Mouse (Mus musculus) right cerebral cortex, adult 18-20 months (tissue): ENCODE results near the gene Patj.

Experiments
- DNase-seq: peaks from one replicate; pipeline ENCODE4 v3.0.0; 2022; ENCODE audit warnings: mixed read lengths

Gene Patj

GRCm38 (mm10) chr4:98449564-98450263, 54.1 kb downstream of the Patj start:
- no peak for DNase-seq

GRCm38 (mm10) chr4:98450308-98450707, 54.7 kb downstream of the Patj start:
- DNase-seq = no peak

GRCm38 (mm10) chr4:98450829-98451228, 55.2 kb downstream of the Patj start:
- no peak for DNase-seq

DNA sequence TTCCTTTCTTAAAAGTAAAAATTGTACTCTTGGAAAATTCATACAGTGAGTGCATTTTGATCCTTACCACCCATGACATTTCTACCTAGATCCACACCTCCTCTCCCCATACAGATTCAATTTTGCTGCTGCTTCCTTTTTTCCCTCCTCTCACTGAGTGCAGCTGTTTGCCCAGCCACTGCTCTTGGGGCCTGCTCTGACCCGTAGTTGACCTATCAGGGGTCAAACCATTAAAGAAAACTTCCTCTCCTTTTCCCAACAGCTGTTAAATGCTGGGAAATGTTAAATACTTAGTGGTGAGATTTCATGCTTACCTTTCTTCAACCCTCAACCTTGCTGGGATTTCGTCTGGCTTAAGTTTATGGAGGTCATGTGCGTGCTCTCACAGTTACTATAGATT, 55.7 kb downstream of the Patj start:
- no peak for DNase-seq

GRCm38 (mm10) chr4:98452725-98453124, 57.1 kb downstream of the Patj start:
- DNase-seq = peak; percentile 16

DNA sequence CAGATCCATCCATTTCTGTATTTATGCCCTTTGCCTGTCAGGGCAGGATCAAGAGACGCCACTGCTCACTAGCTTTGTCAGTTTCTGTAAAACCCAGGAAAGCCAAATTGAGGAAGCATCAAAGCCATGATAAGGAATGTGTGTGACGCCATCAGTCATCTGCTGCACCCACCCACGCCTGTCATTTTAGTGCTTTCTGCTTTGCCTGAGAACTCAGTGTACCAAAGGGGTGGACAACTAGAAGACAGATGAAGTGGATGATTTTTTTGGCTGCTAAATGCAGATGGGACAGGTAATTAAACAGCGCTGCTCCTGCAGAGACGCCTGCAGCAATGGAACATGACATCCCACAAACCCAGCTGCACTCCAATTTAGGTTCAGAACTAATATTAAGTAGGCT, 57.6 kb downstream of the Patj start:
- DNase-seq = peak; percentile 70

DNA sequence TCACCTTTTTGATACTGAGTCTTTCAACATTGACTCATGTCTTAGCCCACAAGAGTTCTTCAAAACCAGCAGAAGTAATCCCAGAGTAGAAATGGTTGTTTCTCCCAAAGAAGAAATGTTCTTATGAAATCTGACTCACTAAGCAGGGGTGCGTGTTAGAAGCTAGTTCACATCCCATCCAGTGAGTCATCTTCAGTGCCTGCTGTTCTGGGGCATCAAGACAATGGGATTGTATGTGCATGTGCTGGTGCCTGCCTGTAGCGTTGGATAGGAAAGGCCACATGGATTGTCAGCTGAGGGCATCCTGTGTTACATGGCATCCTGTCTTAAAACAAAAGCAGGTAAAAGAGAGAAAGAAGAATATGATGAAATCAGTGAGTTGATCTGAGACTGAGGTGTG, 59.8 kb downstream of the Patj start:
- DNase-seq = peak; percentile 39

DNA sequence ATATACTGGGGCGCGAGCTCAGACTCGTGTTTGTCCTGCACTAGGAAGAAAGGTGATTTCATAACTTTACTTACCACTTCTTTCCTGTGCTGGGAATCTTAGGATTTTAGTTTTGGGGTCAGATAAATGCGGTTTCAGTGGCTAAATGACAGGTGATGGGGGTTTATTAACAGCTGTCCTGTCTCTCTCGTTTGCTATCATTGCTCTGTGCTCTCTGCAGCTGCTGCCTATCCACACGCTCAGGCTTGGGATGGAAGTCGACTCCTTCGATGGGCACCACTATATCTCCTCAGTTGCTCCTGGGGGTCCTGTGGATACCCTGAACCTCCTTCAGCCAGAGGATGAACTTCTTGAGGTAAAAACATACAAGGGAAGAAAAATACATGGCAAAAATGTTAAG, 60.3 kb downstream of the Patj start:
- no peak for DNase-seq

GRCm38 (mm10) chr4:98461804-98462341, 66.3 kb downstream of the Patj start:
- no peak for DNase-seq

GRCm38 (mm10) chr4:98465476-98465875, 69.9 kb downstream of the Patj start:
- DNase-seq = no peak

GRCm38 (mm10) chr4:98465886-98466285, 70.3 kb downstream of the Patj start:
- DNase-seq = no peak

DNA sequence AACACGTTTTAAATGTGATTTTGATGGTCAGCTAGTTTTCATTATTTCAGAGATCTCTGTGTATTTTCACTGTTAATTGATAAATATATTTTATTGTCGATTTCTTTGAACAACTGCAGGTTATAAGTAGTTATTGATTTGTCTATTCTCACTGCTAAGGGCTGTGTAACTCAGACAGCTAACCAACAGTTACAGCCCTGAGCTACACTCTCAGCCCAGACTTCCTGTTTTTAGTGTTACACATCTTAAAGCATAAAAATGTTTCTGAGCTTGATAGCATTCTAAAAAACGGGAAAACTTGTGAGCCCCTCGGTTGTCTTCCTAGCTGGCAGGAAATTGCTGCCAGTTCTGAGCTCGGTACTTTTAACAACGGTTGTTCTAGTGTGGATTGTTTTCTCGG, 75.8 kb downstream of the Patj start:
- DNase-seq = no peak

DNA sequence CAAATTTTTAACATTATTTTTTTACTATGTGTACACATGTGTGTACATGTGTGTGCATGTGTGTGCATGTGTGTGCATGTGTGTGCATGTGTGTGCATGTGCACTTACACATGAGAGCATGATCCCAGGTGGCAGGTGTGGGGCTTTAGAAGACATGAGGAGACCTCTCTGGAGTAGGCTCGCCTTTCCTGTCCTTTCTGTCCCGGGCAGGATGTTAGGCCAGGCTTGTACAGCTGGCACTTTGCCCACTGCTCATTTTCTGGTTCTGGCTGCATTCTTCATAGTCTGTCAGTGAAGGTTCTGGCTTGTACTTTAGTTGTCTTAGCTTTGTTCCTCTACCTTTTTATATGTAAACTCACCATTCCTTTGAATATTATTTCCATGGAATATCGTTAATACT, 77.9 kb downstream of the Patj start:
- no peak for DNase-seq

GRCm38 (mm10) chr4:98478005-98478404, 82.4 kb downstream of the Patj start:
- no peak for DNase-seq

DNA sequence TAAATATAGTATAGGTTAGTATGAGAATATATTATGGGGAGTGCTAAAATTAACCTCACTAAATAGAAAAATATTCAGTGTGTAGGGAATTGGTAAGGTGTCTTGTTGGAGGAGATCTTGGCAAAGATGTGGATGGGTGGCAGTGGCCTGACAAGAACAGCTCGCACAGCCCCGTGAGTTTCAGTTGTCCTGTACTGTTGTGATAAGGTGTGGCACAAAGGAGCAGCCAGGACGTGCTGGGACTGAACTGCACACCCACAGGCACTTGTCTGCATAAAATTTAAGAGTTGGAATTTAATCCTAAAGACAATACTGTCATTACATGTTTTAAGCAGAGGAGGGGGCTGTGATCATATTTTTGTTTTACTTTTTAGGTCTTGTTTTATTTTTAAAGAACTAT, 90.9 kb downstream of the Patj start:
- no peak for DNase-seq

GRCm38 (mm10) chr4:98486901-98487300, 91.3 kb downstream of the Patj start:
- no peak for DNase-seq

DNA sequence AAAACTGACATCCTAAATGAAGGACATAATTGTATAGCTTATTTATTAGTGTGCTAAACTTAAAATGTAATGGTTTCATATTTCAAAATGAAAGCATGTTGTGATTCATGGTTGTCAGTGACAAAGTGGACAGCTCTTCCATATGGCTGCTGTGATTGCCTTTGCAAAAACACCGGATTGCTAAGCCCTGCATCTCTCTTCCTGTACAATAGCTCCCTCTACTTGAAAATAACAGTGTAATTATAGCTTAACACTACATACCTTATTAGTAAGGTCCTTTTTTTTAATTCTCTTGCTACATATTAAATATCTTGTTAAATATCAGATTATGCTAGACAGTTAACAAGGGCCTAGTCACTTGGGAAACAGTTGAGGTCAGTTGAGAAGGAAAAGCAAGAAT, 93.8 kb downstream of the Patj start:
- no peak for DNase-seq

DNA sequence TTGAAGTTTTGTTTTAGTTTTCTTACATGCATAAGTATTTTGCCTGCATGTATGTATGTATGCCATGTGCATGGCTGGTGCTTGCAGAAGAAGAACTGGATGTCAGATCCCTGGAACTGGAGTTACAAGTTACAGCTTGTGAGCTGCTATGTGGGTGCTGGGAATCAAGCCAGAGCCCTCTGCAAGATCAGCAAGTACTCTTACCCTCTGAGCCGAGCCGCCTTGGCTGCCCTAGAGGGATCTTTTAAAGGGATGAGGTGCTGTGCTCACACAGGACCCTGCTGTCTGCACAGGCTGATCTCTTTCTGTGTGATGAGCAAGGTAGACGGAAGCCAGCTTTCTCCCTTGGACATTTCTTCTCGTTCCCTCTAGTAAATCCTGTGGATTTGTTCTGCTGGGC, 102.8 kb downstream of the Patj start:
- no peak for DNase-seq

DNA sequence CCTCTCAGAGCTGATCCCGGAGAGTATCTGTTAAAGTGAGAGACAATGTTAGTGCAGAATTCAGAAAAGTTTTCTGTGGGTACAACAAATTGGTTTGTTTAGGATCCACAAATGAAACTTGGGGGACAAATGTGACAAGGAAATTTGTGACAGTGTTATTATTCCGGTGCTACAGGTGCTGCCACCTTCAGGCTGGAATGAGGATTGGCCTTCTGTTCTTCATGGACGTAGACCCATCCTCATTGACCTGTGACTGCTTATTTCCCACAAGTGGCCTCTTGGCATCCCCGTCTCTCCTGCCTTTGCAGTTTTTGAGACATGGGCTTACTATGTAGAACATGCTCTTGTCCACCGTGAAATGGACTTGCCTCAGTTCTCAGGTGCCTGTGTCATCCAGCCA, 104.6 kb downstream of the Patj start:
- DNase-seq = no peak

GRCm38 (mm10) chr4:98500875-98501274, 105.3 kb downstream of the Patj start:
- no peak for DNase-seq

- DNase-seq = no peak
Observed at GRCm38 (mm10) chr4:98504743-98505142, 109.2 kb downstream of the Patj start.

- no peak for DNase-seq
Observed at GRCm38 (mm10) chr4:98508471-98509271, 113.1 kb downstream of the Patj start.

DNA sequence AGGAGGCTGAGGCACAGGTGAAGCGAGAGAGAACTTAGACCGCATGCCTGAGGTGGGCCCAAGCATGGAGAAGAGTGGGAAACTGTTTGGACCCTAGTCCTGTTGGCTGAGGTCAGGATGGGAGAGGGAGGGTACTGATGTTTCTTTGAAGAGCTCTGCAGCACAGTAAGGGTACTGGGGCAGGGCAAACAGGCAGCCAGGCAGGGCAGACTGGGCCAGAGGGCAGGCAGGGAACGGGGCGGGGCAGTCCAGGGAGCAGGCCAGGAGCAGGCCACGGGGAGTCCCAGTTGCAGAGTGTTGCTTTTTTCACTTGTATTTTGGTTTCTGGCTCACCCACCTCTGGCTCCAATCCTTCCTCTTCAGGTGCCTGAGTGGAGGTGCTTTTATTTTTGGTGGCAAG, 114.4 kb downstream of the Patj start:
- no peak for DNase-seq

- DNase-seq = no peak
Observed at GRCm38 (mm10) chr4:98511296-98511695, 115.7 kb downstream of the Patj start.
